Mouse (Mus musculus): ENCODE measurements around the gene Wdr90.

- TF ChIP-seq CTCF (IDR thresholded peaks at IDR 0.05; ENCODE audit: borderline replicate concordance, insufficient read depth, low read depth, low read length), result no peak
- TF ChIP-seq POLR2A (IDR thresholded peaks at IDR 0.05; ENCODE audit: borderline replicate concordance, insufficient read depth, low read length), result no peak
Measured at GRCm38 (mm10) chr17:25843636-25844395, 17.5 kb downstream of the Wdr90 start.
